Mouse (Mus musculus): ENCODE data around the gene Gnb1.

Gnb1 gene

GRCm38 (mm10) chr4:155578336-155579125 lies 87.4 kb downstream of the Gnb1 start:
- DNase-seq = peak in 1 of 2 experiments; percentile 59

- DNase-seq = peak in 1 of 2 experiments; percentile 69
Observed at GRCm38 (mm10) chr4:155580420-155580819, 89.3 kb downstream of the Gnb1 start.

- no peak for DNase-seq
Observed at GRCm38 (mm10) chr4:155582279-155582905, 91.2 kb downstream of the Gnb1 start.

GRCm38 (mm10) chr4:155589356-155589755 lies 98.2 kb downstream of the Gnb1 start:
- no peak for DNase-seq

GRCm38 (mm10) chr4:155591012-155591719 lies 100.0 kb downstream of the Gnb1 start:
- DNase-seq = no peak

GRCm38 (mm10) chr4:155593780-155594179 lies 102.6 kb downstream of the Gnb1 start:
- peak in 1 of 2 experiments; percentile 27 for DNase-seq

- DNase-seq = no peak
Observed at GRCm38 (mm10) chr4:155595777-155596176, 104.6 kb downstream of the Gnb1 start.

GRCm38 (mm10) chr4:155596606-155597005 lies 105.4 kb downstream of the Gnb1 start:
- no peak for DNase-seq

- no peak for DNase-seq
Observed at GRCm38 (mm10) chr4:155598536-155598935, 107.4 kb downstream of the Gnb1 start.

- no peak for DNase-seq
Observed at GRCm38 (mm10) chr4:155599901-155600825, 109.0 kb downstream of the Gnb1 start.

GRCm38 (mm10) chr4:155601091-155601996 lies 110.2 kb downstream of the Gnb1 start, which contains the start of gene Slc35e2:
TSS of gene Slc35e2 (plus strand) at chr4:155601416.
- peak; percentile 93 to 94 for DNase-seq

- DNase-seq = no peak
Observed at GRCm38 (mm10) chr4:155601997-155602456, 110.9 kb downstream of the Gnb1 start.

GRCm38 (mm10) chr4:155602753-155603152 lies 111.6 kb downstream of the Gnb1 start:
- no peak for DNase-seq

- no peak for DNase-seq
Observed at GRCm38 (mm10) chr4:155603801-155604200, 112.6 kb downstream of the Gnb1 start.

- DNase-seq = no peak
Observed at GRCm38 (mm10) chr4:155605132-155605531, 114.0 kb downstream of the Gnb1 start.

- DNase-seq = no peak
Observed at GRCm38 (mm10) chr4:155606825-155607224, 115.7 kb downstream of the Gnb1 start.
